Mouse (Mus musculus) intestine, postnatal 0 days (tissue): ENCODE measurements around the gene Gm3045. TPM values are rescaled to one million over a fixed set of nuclear protein-coding genes. Genes with fewer than 3 reads are reported as not detected.

Source experiments
- ATAC-seq: fragments of 200-750 bp; cut with Nextera tagmentation; 2 replicates; pipeline ENCODE4 v1.8.0; 2017; ENCODE audit warnings: mild to moderate bottlenecking, moderate TSS enrichment, moderate library complexity
- H3K27ac ChIP-seq: fragments of 300-500 bp; sonication (generic); 2 replicates; pipeline ENCODE4 v1.5.1; 2014; ENCODE audit warnings: mild to moderate bottlenecking, low read depth, low read length, moderate library complexity
- H3K27me3 ChIP-seq: fragments of 300-500 bp; sonication (generic); replicated peaks from 2 replicates; pipeline ENCODE4 v1.6.1; 2014; ENCODE audit warnings: low read length, mixed read lengths; ENCODE audit not compliant: control insufficient read depth, insufficient read depth
- H3K36me3 ChIP-seq: fragments of 300-500 bp; sonication (generic); 2 replicates; pipeline ENCODE4 v1.6.1; 2014; ENCODE audit warnings: mild to moderate bottlenecking, moderate library complexity; ENCODE audit not compliant: control insufficient read depth, insufficient read depth
- H3K4me1 ChIP-seq: fragments of 300-500 bp; sonication (generic); replicated peaks from 2 replicates; pipeline ENCODE4 v1.6.1; 2014; ENCODE audit warnings: antibody characterized with exemption, low read length, mixed read lengths; ENCODE audit not compliant: control insufficient read depth, insufficient read depth
- H3K4me2 ChIP-seq: fragments of 300-500 bp; sonication (generic); replicated peaks from 2 replicates; pipeline ENCODE4 v1.6.1; 2014; ENCODE audit warnings: low read depth, mild to moderate bottlenecking, moderate library complexity
- H3K4me3 ChIP-seq: fragments of 300-500 bp; sonication (generic); 2 replicates; pipeline ENCODE4 v1.5.1; 2014; ENCODE audit warnings: low read depth, low read length
- H3K9ac ChIP-seq: fragments of 300-500 bp; sonication (generic); 2 replicates; pipeline ENCODE4 v1.6.1; 2014; ENCODE audit warnings: mild to moderate bottlenecking, low read depth, low read length
- H3K9me3 ChIP-seq: fragments of 300-500 bp; sonication (generic); 2 replicates; pipeline ENCODE4 v1.6.1; 2016; ENCODE audit warnings: mixed run types; ENCODE audit not compliant: control insufficient read depth
- CTCF ChIP-seq: sonication (generic); IDR thresholded peaks from 2 replicates; pipeline ENCODE4 v1.5.1; 2016; ENCODE audit warnings: low read depth, mild to moderate bottlenecking, control low read depth, antibody characterized with exemption, moderate library complexity
- WGBS: fragments of 180-500 bp; shearing (Covaris S2); extraction: QIAGEN DNeasy Blood & Tissue Kit; methylation state at CpG from one replicate; pipeline ENCODE4 v1.1.7; 2014; 5-methylcytosine and 5-hydroxymethylcytosine counted together
- polyA plus RNA-seq: library from polyadenylated mRNA; unstranded; fragments of >200 nt; fragmentation: Nextera tagmentation; extraction: Ambion mirVana; gene quantifications from 2 replicates; pipeline ENCODE4 v1.2.1, GENCODE M21; 2015

Gm3045 gene
- polyA plus RNA-seq, 1 experiment from 2014 or later, result not detected

GRCm38 (mm10) chr13:56397572-56397971 is 28.8 kb upstream of the Gm3045 start:
- Histone ChIP-seq H3K4me2 (no peak overlapping the region), H3K36me3 (no peaks in the 10 kb centered on the region), H3K9me3 (no peaks in the 10 kb centered on the region), H3K27me3 (no peaks in the 10 kb centered on the region), H3K27ac (no peak overlapping the region), H3K9ac (no peak overlapping the region), H3K4me1 (no peaks in the 10 kb centered on the region), H3K4me3 (no peak overlapping the region)
- TF ChIP-seq CTCF, result no peak
- WGBS, result 27% methylated on average over 5 of the region's 5 CpGs
- no peak for ATAC-seq

- TF ChIP-seq CTCF, result no peak
Observed at GRCm38 (mm10) chr13:56401186-56401585, 25.2 kb upstream of the Gm3045 start.

GRCm38 (mm10) chr13:56403381-56404086 is 22.9 kb upstream of the Gm3045 start:
- WGBS, result 80% methylated on average over 8 of the region's 8 CpGs
- Histone ChIP-seq H3K4me3 (no peak overlapping the region), H3K9ac (no peak overlapping the region), H3K4me2 (no peak overlapping the region), H3K27ac (no peak overlapping the region), H3K9me3 (no peaks in the 10 kb centered on the region), H3K4me1 (no peaks in the 10 kb centered on the region), H3K27me3 (no peaks in the 10 kb centered on the region), H3K36me3 (no peaks in the 10 kb centered on the region)
- ATAC-seq, result no peak
- TF ChIP-seq CTCF, result no peak

More at GRCm38 (mm10) chr13:56401186-56401585, 25.2 kb upstream of the Gm3045 start:
- Histone ChIP-seq H3K27ac (no peak overlapping the region), H3K4me3 (no peak overlapping the region), H3K9ac (no peak overlapping the region), H3K27me3 (no peaks in the 10 kb centered on the region), H3K9me3 (no peaks in the 10 kb centered on the region), H3K36me3 (no peaks in the 10 kb centered on the region), H3K4me2 (no peak overlapping the region), H3K4me1 (no peaks in the 10 kb centered on the region)
- WGBS, result 69% methylated on average over 4 of the region's 4 CpGs
- no peak for ATAC-seq

- no peak for TF ChIP-seq CTCF
- H3K27ac ChIP-seq, result no peak overlapping the region
- no peak overlapping the region for H3K9ac ChIP-seq
- no peak overlapping the region for H3K4me2 ChIP-seq
- 62% methylated on average over 6 of the region's 6 CpGs for WGBS
- no peaks in the 10 kb centered on the region for H3K9me3 ChIP-seq
- H3K36me3 ChIP-seq, result no peaks in the 10 kb centered on the region
- no peak overlapping the region for H3K4me3 ChIP-seq
- no peaks in the 10 kb centered on the region for H3K27me3 ChIP-seq
- no peak for ATAC-seq
- H3K4me1 ChIP-seq, result no peaks in the 10 kb centered on the region
Observed at GRCm38 (mm10) chr13:56404511-56405140, 21.8 kb upstream of the Gm3045 start.

GRCm38 (mm10) chr13:56412286-56412873 is 14.0 kb upstream of the Gm3045 start:
- Histone ChIP-seq H3K4me3 (no peak overlapping the region), H3K9me3 (no peaks in the 10 kb centered on the region), H3K9ac (no peak overlapping the region), H3K27me3 (no peaks in the 10 kb centered on the region), H3K36me3 (no peaks in the 10 kb centered on the region), H3K27ac (no peak overlapping the region), H3K4me1 (no peaks in the 10 kb centered on the region), H3K4me2 (no peak overlapping the region)
- TF ChIP-seq CTCF, result no peak
- WGBS, result 80% methylated on average over 9 of the region's 9 CpGs
- no peak for ATAC-seq

GRCm38 (mm10) chr13:56418685-56419483 is 7.5 kb upstream of the Gm3045 start:
- Histone ChIP-seq H3K27me3 (no peaks in the 10 kb centered on the region), H3K9me3 (no peaks in the 10 kb centered on the region), H3K9ac (no peak overlapping the region), H3K4me1 (no peaks in the 10 kb centered on the region), H3K36me3 (no peaks in the 10 kb centered on the region), H3K27ac (no peak overlapping the region), H3K4me2 (no peak overlapping the region), H3K4me3 (no peak overlapping the region)
- no peak for ATAC-seq
- TF ChIP-seq CTCF, result no peak
- WGBS, result 27% methylated on average over 13 of the region's 13 CpGs
